Mouse (Mus musculus) intestine, embryonic 14.5 days (tissue): ENCODE results near the gene Xbp1. TPM values are rescaled to one million over a fixed set of nuclear protein-coding genes. Genes with fewer than 3 reads are reported as not detected.
A peak's percentile ranks its signal among the peaks of the same experiment; 100 is the strongest.

Experiments used
- ATAC-seq: fragments of 200-750 bp; cut with Nextera tagmentation; replicated peaks from 2 replicates; pipeline ENCODE4 v1.8.0; 2017; ENCODE audit warnings: low read depth, moderate number of reproducible peaks, moderate TSS enrichment, moderate library complexity; ENCODE audit not compliant: low FRiP score, low TSS enrichment
- DNase-seq: peaks from one replicate; pipeline ENCODE4 v3.0.0-alpha.2; 2018; ENCODE audit warnings: low spot score
- H3K27ac ChIP-seq: fragments of 300-500 bp; sonication (generic); 2 replicates; pipeline ENCODE4 v1.5.1; 2014; ENCODE audit warnings: low read depth, mild to moderate bottlenecking, control low read depth
- H3K27me3 ChIP-seq: fragments of 300-500 bp; sonication (generic); replicated peaks from 2 replicates; pipeline ENCODE4 v1.6.1; 2014; ENCODE audit warnings: low read length, control low read depth; ENCODE audit not compliant: control insufficient read depth, insufficient read depth
- H3K36me3 ChIP-seq: fragments of 300-500 bp; sonication (generic); 2 replicates; pipeline ENCODE4 v1.6.1; 2014; ENCODE audit warnings: low read length, control low read depth; ENCODE audit not compliant: control insufficient read depth, insufficient read depth
- H3K4me1 ChIP-seq: fragments of 300-500 bp; sonication (generic); replicated peaks from 2 replicates; pipeline ENCODE4 v1.6.1; 2014; ENCODE audit warnings: low read length, control low read depth, mixed read lengths; ENCODE audit not compliant: control insufficient read depth, insufficient read depth
- H3K4me2 ChIP-seq: fragments of 300-500 bp; sonication (generic); 2 replicates; pipeline ENCODE4 v1.6.1; 2014; ENCODE audit warnings: low read length
- H3K4me3 ChIP-seq: fragments of 300-500 bp; sonication (generic); 2 replicates; pipeline ENCODE4 v1.5.1; 2014; ENCODE audit warnings: low read depth, low read length, control low read depth, mixed read lengths
- H3K9ac ChIP-seq: fragments of 300-500 bp; sonication (generic); 2 replicates; pipeline ENCODE4 v1.6.1; 2014; ENCODE audit warnings: mild to moderate bottlenecking, low read length
- H3K9me3 ChIP-seq: fragments of 300-500 bp; sonication (generic); 2 replicates; pipeline ENCODE4 v1.6.1; 2016; ENCODE audit warnings: low read length, control low read depth; ENCODE audit not compliant: control insufficient read depth
- WGBS: fragments of 180-500 bp; shearing (Covaris S2); extraction: QIAGEN DNeasy Blood & Tissue Kit; methylation state at CpG from one replicate; pipeline ENCODE4 v1.1.7; 2014; 5-methylcytosine and 5-hydroxymethylcytosine counted together
- polyA plus RNA-seq: library from polyadenylated mRNA; unstranded; fragments of >200 nt; fragmentation: Nextera tagmentation; extraction: Ambion mirVana; gene quantifications from 2 replicates; pipeline ENCODE4 v1.2.1, GENCODE M21; 2014

The Xbp1 gene
- polyA plus RNA-seq, 1 experiment from 2014 or later: 202 TPM

DNA sequence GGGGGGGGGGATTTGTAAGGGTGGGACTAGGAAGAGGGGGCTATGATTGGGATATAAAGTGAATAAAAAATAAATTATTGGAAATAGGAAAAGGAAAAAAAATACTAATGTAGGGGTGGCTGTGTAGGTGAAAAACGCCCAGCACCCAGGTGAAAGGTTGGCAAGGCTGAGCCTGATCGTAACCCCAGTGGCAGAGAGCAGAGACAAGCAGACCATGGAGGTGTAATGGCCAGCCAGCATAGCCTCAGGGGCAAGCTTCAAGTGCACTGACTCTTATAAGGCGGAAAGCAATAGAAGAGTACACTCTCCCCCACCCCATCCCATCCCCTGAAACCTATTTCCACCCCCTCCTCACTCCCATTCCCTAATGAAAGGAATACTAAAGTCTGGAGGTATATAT is 778 bp upstream of the Xbp1 start:
- Histone ChIP-seq H3K4me2 (peak overlapping the region; percentile 63; the same call in 1 of the 2 replicates), H3K9me3 (no peaks in the 10 kb centered on the region), H3K9ac (no peak overlapping the region), H3K27ac (no peak overlapping the region; the same call in 1 of the 2 replicates), H3K4me3 (no peak overlapping the region), H3K4me1 (peaks cover 10% of the 10 kb centered on the region), H3K27me3 (no peaks in the 10 kb centered on the region), H3K36me3 (peaks cover 25% of the 10 kb centered on the region)
- WGBS: 80% methylated on average over 3 of the region's 3 CpGs
- no peak for ATAC-seq
- no peak for DNase-seq

GRCm38 (mm10) chr11:5521266-5521515 is 732 bp downstream of the Xbp1 start:
- H3K36me3 ChIP-seq: peaks cover 40% of the 10 kb centered on the region
- H3K27ac ChIP-seq: peak overlapping the region; percentile 95
- peak overlapping the region; percentile 93 for H3K4me3 ChIP-seq
- DNase-seq: no peak
- peak overlapping the region; percentile 99 for H3K9ac ChIP-seq
- no peaks in the 10 kb centered on the region for H3K9me3 ChIP-seq
- H3K4me1 ChIP-seq: peaks cover 10% of the 10 kb centered on the region
- WGBS: 0% methylated on average over 13 of the region's 13 CpGs
- peak overlapping the region; percentile 63 for H3K4me2 ChIP-seq
- no peak; the same call in 1 of the 2 replicates for ATAC-seq
- H3K27me3 ChIP-seq: no peaks in the 10 kb centered on the region

DNA sequence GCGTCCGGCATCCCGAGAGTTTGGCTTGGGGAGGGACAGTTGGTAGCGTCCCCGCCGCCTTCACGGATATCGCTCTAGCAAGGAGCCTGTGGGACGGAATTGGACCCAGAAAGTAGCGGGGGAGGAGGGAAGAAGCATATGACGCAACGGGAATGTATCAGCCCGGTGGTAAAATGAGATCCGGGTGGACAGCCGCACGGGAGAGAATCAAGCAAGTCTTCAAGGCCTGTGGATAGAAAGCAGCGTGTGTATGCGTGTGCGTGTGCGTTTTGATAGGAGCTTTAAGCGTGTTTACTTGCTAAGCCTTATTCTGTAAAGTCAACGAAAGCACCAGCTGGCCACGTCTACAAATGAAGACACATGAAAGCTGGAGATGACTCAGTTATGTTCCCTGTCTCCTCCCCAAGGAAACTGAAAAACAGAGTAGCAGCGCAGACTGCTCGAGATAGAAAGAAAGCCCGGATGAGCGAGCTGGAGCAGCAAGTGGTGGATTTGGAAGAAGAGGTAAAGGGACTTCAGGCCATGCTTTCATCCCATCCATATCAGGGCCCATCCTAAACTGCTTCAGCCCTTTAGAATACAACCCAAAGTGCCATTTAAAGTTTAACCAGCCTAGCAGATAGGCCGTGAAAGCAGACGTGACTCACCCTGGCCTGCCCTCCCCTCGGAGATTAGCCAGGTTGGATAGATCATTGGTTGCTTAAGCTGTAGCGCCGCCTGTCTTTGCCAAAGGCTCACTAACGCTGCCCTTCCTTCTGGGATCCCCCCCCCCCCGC is 1.2 kb downstream of the Xbp1 start:
- under 1% methylated on average over 34 of the region's 34 CpGs for WGBS
- Histone ChIP-seq H3K9me3 (no peaks in the 10 kb centered on the region), H3K4me2 (peak overlapping the region; percentile 63), H3K27ac (peak overlapping the region; percentile 95), H3K4me1 (peaks cover 10% of the 10 kb centered on the region), H3K4me3 (peak overlapping the region; percentile 93), H3K27me3 (no peaks in the 10 kb centered on the region), H3K36me3 (peaks cover 45% of the 10 kb centered on the region), H3K9ac (peak overlapping the region; percentile 99)
- DNase-seq: peak; percentile 83
- ATAC-seq: peak; percentile 41

DNA sequence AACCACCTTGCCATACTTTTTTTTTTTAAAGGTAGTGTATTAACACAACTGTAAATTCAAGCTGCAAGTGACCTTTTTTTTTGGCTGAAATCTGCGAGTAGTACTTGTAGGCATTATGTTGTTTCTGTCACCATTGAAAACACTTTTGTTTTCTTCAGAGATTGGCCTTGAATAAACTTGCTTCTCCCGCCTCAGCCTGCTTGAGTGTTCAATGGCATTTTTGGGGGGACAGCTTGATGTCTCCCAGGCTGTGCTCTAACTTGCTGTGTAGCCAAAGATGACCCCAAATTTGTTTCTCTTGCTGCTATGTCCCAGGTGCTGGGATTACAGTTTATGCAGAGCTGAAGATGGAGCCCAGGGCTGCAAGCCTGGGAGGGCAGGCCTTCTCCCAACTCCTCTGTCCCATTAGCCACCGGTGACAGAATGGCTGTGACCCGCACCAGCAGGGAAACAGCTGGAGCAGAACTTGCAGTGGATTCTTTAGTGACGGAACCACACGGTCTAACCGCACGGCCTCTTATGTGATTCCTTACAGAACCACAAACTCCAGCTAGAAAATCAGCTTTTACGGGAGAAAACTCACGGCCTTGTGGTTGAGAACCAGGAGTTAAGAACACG is 2.4 kb downstream of the Xbp1 start:
- Histone ChIP-seq H3K9ac (no peak overlapping the region; the same call in 1 of the 2 replicates), H3K4me1 (peaks cover 10% of the 10 kb centered on the region), H3K27me3 (no peaks in the 10 kb centered on the region), H3K4me2 (peak overlapping the region; percentile 63), H3K9me3 (no peaks in the 10 kb centered on the region), H3K4me3 (peak overlapping the region; percentile 93; the same call in 1 of the 2 replicates), H3K27ac (no peak overlapping the region), H3K36me3 (peaks cover 56% of the 10 kb centered on the region)
- ATAC-seq: no peak
- no peak for DNase-seq
- WGBS: 88% methylated on average over 11 of the region's 11 CpGs

DNA sequence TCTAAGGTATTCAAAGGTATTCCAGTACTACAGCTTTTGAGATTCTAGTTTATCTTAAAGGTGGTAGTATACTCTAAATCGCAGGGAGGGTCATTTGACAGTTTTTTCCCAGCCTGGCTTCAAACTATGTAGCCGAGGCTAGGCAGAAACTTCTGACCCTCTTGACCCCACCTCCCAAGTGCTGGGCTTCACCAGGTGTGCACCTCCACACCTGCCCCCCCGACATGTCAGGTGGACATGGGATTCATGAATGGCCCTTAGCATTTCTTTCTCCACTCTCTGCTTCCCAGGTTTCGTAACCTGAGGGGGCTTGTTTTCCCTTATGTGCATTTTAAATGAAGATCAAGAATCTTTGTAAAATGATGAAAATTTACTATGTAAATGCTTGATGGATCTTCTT is 5.0 kb downstream of the Xbp1 start:
- Histone ChIP-seq H3K9me3 (no peaks in the 10 kb centered on the region), H3K4me2 (no peak overlapping the region), H3K4me3 (no peak overlapping the region), H3K9ac (no peak overlapping the region), H3K4me1 (peaks cover 10% of the 10 kb centered on the region), H3K27me3 (no peaks in the 10 kb centered on the region), H3K27ac (no peak overlapping the region), H3K36me3 (peaks cover 80% of the 10 kb centered on the region)
- no peak for DNase-seq
- no peak for ATAC-seq
- WGBS: 84% methylated on average over 4 of the region's 4 CpGs

GRCm38 (mm10) chr11:5526573-5527439 is 6.3 kb downstream of the Xbp1 start:
- Histone ChIP-seq H3K4me2 (no peak overlapping the region), H3K9ac (no peak overlapping the region), H3K4me1 (peaks cover 10% of the 10 kb centered on the region), H3K9me3 (no peaks in the 10 kb centered on the region), H3K4me3 (no peak overlapping the region), H3K36me3 (peaks cover 94% of the 10 kb centered on the region), H3K27ac (no peak overlapping the region), H3K27me3 (no peaks in the 10 kb centered on the region)
- WGBS: 89% methylated on average over 7 of the region's 7 CpGs
- no peak for ATAC-seq
- no peak for DNase-seq

GRCm38 (mm10) chr11:5527865-5528523 is 7.5 kb downstream of the Xbp1 start:
- 0 out of 2 replicates have a peak, but pooled peaks have one; percentile 21 for ATAC-seq
- H3K36me3 ChIP-seq: peaks cover 98% of the 10 kb centered on the region
- H3K4me3 ChIP-seq: no peak overlapping the region
- peaks cover 1% of the 10 kb centered on the region for H3K4me1 ChIP-seq
- H3K27me3 ChIP-seq: no peaks in the 10 kb centered on the region
- 83% methylated on average over 5 of the region's 5 CpGs for WGBS
- H3K27ac ChIP-seq: no peak overlapping the region
- H3K9me3 ChIP-seq: no peaks in the 10 kb centered on the region
- no peak overlapping the region for H3K4me2 ChIP-seq
- DNase-seq: no peak
- H3K9ac ChIP-seq: no peak overlapping the region

DNA sequence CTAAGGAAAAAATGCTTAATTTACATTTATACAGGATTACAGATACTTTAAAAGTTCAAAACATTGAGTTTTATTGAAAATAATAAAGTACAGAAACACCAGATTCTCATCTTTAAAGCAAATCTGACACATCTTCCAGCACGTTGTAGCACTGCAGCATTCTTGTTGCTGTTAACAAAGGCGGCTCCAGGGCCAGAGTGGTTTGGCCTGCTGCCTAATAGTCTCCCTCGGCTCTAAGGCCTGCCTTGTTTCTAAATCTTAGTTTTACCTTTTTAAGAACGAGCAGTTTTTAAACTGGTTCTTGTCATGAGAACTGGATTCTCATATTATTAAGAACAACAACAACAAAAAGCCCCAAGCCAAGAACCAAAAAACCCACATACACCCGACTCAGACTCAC is 8.4 kb downstream of the Xbp1 start:
- Histone ChIP-seq H3K9ac (no peak overlapping the region), H3K27me3 (no peaks in the 10 kb centered on the region), H3K27ac (no peak overlapping the region), H3K4me1 (no peaks in the 10 kb centered on the region), H3K4me2 (no peak overlapping the region), H3K9me3 (no peaks in the 10 kb centered on the region), H3K4me3 (no peak overlapping the region), H3K36me3 (peaks cover 98% of the 10 kb centered on the region)
- no peak for DNase-seq
- no peak for ATAC-seq
- WGBS: 69% methylated on average over 5 of the region's 5 CpGs
